Mouse (Mus musculus): ENCODE measurements around the gene Fam205c. TPM values are rescaled to one million over a fixed set of nuclear protein-coding genes. Genes with fewer than 3 reads are reported as not detected.

Fam205c gene
- total RNA-seq (2021), result 1 to 10 TPM; 2.0 to 2.4 TPM

GRCm38 (mm10) chr4:42874134-42874533 lies at the start of gene Fam205c:
Gene Fam205c (minus strand): TSS chr4:42874234.
- intact Hi-C loops (cut with DNase I), result no loop called here
- DNase-seq (ENCODE audit: low spot score in 2 of 2), result no peak

GRCm38 (mm10) chr4:42922461-42922860 lies 48.4 kb upstream of the Fam205c start:
- no peak for DNase-seq (ENCODE audit: low spot score in 2 of 2)
- intact Hi-C loops (cut with DNase I), result loop anchor here (1.0 kb wide), 1 partner anchor 36 kb away; no protein-coding TSS in a partner anchor

GRCm38 (mm10) chr4:42922056-42922455 lies 48.0 kb upstream of the Fam205c start:
- intact Hi-C loops (cut with DNase I), result loop anchor here (1.0 kb wide), 1 partner anchor 36 kb away; no protein-coding TSS in a partner anchor
- peak in 1 of 2 experiments; percentile 14 for DNase-seq (ENCODE audit: low spot score in 2 of 2)

GRCm38 (mm10) chr4:42921536-42921935 lies 47.5 kb upstream of the Fam205c start:
- DNase-seq (ENCODE audit: low spot score in 2 of 2), result peak in 1 of 2 experiments; percentile 94
- intact Hi-C loops (cut with DNase I), result loop anchor here (1.0 kb wide), 1 partner anchor 26 kb away; no protein-coding TSS in a partner anchor

GRCm38 (mm10) chr4:42920726-42921125 lies 46.7 kb upstream of the Fam205c start:
- intact Hi-C loops (cut with DNase I), result loop anchor here (1.0 kb wide), 1 partner anchor 27 kb away; no protein-coding TSS in a partner anchor
- DNase-seq (ENCODE audit: low spot score in 2 of 2), result no peak

GRCm38 (mm10) chr4:42917402-42917774 lies 43.4 kb upstream of the Fam205c start:
- DNase-seq (ENCODE audit: low spot score in 2 of 2), result no peak
- intact Hi-C loops (cut with DNase I), result loop anchor here (2.0 kb wide), 1 partner anchor 31 kb away; no protein-coding TSS in a partner anchor

- peak; percentile 70 to 71 for DNase-seq (ENCODE audit: low spot score in 2 of 2)
- intact Hi-C loops (cut with DNase I), result loop anchor here (2.0 kb wide), 1 partner anchor 30 kb away; no protein-coding TSS in a partner anchor
Measured at GRCm38 (mm10) chr4:42916617-42917401, 42.8 kb upstream of the Fam205c start, which contains the start of gene Phf24. Gene Phf24 (plus strand): TSS chr4:42916660.

GRCm38 (mm10) chr4:42915966-42916365 lies 41.9 kb upstream of the Fam205c start:
- intact Hi-C loops (cut with DNase I), result loop anchor here (2.0 kb wide), 1 partner anchor 29 kb away; no protein-coding TSS in a partner anchor
- no peak for DNase-seq (ENCODE audit: low spot score in 2 of 2)

- intact Hi-C loops (cut with DNase I), result no loop called here
- DNase-seq (ENCODE audit: low spot score in 2 of 2), result no peak
Measured at GRCm38 (mm10) chr4:42915311-42915710, 41.3 kb upstream of the Fam205c start.

GRCm38 (mm10) chr4:42913391-42913790 lies 39.4 kb upstream of the Fam205c start:
- intact Hi-C loops (cut with DNase I), result no loop called here
- no peak for DNase-seq (ENCODE audit: low spot score in 2 of 2)

- no peak for DNase-seq (ENCODE audit: low spot score in 2 of 2)
- intact Hi-C loops (cut with DNase I), result no loop called here
Measured at GRCm38 (mm10) chr4:42904966-42905365, 30.9 kb upstream of the Fam205c start.

GRCm38 (mm10) chr4:42904523-42904922 lies 30.5 kb upstream of the Fam205c start:
- DNase-seq (ENCODE audit: low spot score in 2 of 2), result peak in 1 of 2 experiments; percentile 66
- intact Hi-C loops (cut with DNase I), result no loop called here

- DNase-seq (ENCODE audit: low spot score in 2 of 2), result no peak
- intact Hi-C loops (cut with DNase I), result loop anchor here (1.0 kb wide), 1 partner anchor 42 kb away; no protein-coding TSS in a partner anchor
Measured at GRCm38 (mm10) chr4:42903942-42904341, 29.9 kb upstream of the Fam205c start.

GRCm38 (mm10) chr4:42902730-42903129 lies 28.7 kb upstream of the Fam205c start:
- intact Hi-C loops (cut with DNase I), result loop anchor here (1.0 kb wide), 1 partner anchor 44 kb away; no protein-coding TSS in a partner anchor
- no peak for DNase-seq (ENCODE audit: low spot score in 2 of 2)

GRCm38 (mm10) chr4:42902174-42902573 lies 28.1 kb upstream of the Fam205c start:
- no peak for DNase-seq (ENCODE audit: low spot score in 2 of 2)
- intact Hi-C loops (cut with DNase I), result no loop called here

GRCm38 (mm10) chr4:42900878-42901277 lies 26.8 kb upstream of the Fam205c start:
- intact Hi-C loops (cut with DNase I), result loop anchor here (2.0 kb wide), 1 partner anchor 14 kb away; no protein-coding TSS in a partner anchor
- peak in 1 of 2 experiments; percentile 91 for DNase-seq (ENCODE audit: low spot score in 2 of 2)

GRCm38 (mm10) chr4:42898914-42899313 lies 24.9 kb upstream of the Fam205c start:
- DNase-seq (ENCODE audit: low spot score in 2 of 2), result no peak
- intact Hi-C loops (cut with DNase I), result no loop called here

- intact Hi-C loops (cut with DNase I), result no loop called here
Measured at GRCm38 (mm10) chr4:42895118-42895517, 21.1 kb upstream of the Fam205c start.

GRCm38 (mm10) chr4:42891176-42891575 lies 17.1 kb upstream of the Fam205c start:
- no peak for DNase-seq (ENCODE audit: low spot score in 2 of 2)
- intact Hi-C loops (cut with DNase I), result no loop called here

More at GRCm38 (mm10) chr4:42895118-42895517, 21.1 kb upstream of the Fam205c start:
- DNase-seq (ENCODE audit: low spot score in 2 of 2), result no peak

GRCm38 (mm10) chr4:42888806-42889205 lies 14.8 kb upstream of the Fam205c start:
- no peak for DNase-seq (ENCODE audit: low spot score in 2 of 2)
- intact Hi-C loops (cut with DNase I), result no loop called here

All from left cerebral cortex, postnatal 25 days (tissue).